Mouse (Mus musculus): ENCODE results near the gene Cds2. TPM values are rescaled to one million over a fixed set of nuclear protein-coding genes. Genes with fewer than 3 reads are reported as not detected.

Gene Cds2
- total RNA-seq, 1 experiment, result 73.9 TPM

DNA sequence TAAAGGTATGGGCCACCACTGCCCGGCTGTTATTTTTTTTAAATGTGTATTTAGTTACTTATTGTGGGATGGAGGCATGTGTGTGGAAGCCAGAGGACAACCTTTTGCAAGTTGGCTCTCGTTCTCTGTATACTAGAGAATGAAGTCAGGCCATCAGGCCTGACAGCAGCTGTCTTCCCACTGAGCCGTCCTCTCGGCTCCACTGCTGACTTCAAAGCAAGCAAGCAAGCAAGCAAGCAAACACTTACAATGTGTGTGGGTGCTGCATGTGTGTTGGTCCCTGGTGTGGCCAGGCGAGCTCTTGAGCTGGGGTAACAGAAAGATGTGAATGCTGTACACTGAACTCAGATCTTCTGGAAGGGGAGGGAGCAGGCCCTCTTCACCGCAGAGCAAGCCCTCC, 27.9 kb downstream of the Cds2 start:
- in situ Hi-C loops (cut with MboI; ENCODE audit: low sequenced_read_pairs in 2 of 2, unreplicated experiment in 2 of 2), result no loop called here
- Histone ChIP-seq H3K4me3 (ENCODE audit: insufficient read depth in 1 of 2, low read depth in 1 of 2, low read length in 2 of 2, poor library complexity in 1 of 2, severe bottlenecking in 1 of 2) (no peak overlapping the region), H3K4me1 (ENCODE audit: control insufficient read depth in 2 of 2, insufficient read depth in 2 of 2, low read length in 2 of 2, poor library complexity in 1 of 2) (peaks cover 2 to 18% of the 10 kb centered on the region in 2 experiments; a peak in 2 of 4 replicates), H3K9ac (ENCODE audit: insufficient read depth, low read depth, low read length, poor library complexity, severe bottlenecking) (peak overlapping the region; percentile 26; the same call in 1 of the 2 replicates), H3K27ac (ENCODE audit: insufficient read depth, low read depth, low read length, poor library complexity, severe bottlenecking) (no peak overlapping the region), H3K36me3 (ENCODE audit: control insufficient read depth, insufficient read depth, low read length, poor library complexity, severe bottlenecking) (peaks cover 31% of the 10 kb centered on the region), H3K9me3 (ENCODE audit: control insufficient read depth, insufficient read depth, low read depth, low read length) (no peaks in the 10 kb centered on the region)
- DNase-seq (ENCODE audit: low read depth, low spot score), result no peak
- no peak for TF ChIP-seq ZC3H11A (IDR thresholded peaks at IDR 0.05; ENCODE audit: borderline replicate concordance, low read depth, low read length)

DNA sequence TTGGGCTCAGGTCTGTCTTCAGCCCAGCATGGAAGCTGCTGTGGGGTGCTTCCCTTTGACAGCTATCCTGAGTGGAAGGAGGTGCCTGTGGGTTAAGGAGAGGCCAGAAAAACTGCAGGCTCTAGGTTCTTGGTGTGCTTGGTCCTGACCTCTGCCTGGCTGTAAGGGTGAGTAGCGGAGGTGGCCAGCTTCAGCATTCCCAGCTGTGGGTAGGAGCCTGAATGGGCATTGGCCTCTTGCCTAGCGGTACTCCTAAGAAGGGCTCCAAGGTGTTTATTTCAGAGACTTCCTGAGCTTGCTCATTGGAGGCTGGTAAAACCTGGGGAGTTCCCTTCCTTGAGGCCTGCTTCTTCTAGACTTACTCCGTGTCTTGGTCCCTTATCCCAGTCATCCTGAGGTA, 28.3 kb downstream of the Cds2 start:
- Histone ChIP-seq H3K9ac (ENCODE audit: insufficient read depth, low read depth, low read length, poor library complexity, severe bottlenecking) (peak overlapping the region; percentile 28; the same call in 1 of the 2 replicates), H3K9me3 (ENCODE audit: control insufficient read depth, insufficient read depth, low read depth, low read length) (no peaks in the 10 kb centered on the region), H3K4me1 (ENCODE audit: control insufficient read depth in 2 of 2, insufficient read depth in 2 of 2, low read length in 2 of 2, poor library complexity in 1 of 2) (peaks cover 2 to 18% of the 10 kb centered on the region in 2 experiments; a peak in 2 of 4 replicates), H3K4me3 (ENCODE audit: insufficient read depth in 1 of 2, low read depth in 1 of 2, low read length in 2 of 2, poor library complexity in 1 of 2, severe bottlenecking in 1 of 2) (no peak overlapping the region), H3K36me3 (ENCODE audit: control insufficient read depth, insufficient read depth, low read length, poor library complexity, severe bottlenecking) (peaks cover 35% of the 10 kb centered on the region), H3K27ac (ENCODE audit: insufficient read depth, low read depth, low read length, poor library complexity, severe bottlenecking) (no peak overlapping the region)
- no peak for TF ChIP-seq ZNF384 (IDR thresholded peaks at IDR 0.05; ENCODE audit: low read depth, low read length)
- in situ Hi-C loops (cut with MboI; ENCODE audit: low sequenced_read_pairs in 2 of 2, unreplicated experiment in 2 of 2), result no loop called here
- DNase-seq (ENCODE audit: low read depth, low spot score), result no peak

DNA sequence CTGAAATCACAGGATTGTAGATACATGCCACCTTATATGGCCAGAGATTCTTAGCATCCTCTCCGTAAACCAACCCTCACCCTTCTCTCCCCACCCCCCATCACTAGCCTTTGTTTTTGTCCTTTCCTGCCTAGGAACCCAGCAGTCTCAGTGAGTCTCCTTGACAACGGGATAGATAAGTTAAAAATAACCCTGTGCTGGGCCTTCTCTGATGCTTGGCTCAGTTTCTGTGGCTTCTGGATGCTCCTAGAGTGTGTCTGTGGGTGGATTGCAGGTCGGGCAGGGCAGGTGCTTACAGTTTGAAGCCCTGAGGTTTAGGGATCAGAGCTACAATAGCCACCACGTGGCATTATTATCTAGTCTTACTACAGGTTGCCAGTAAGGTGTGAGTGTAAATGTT, 29.1 kb downstream of the Cds2 start:
- Histone ChIP-seq H3K27ac (ENCODE audit: insufficient read depth, low read depth, low read length, poor library complexity, severe bottlenecking) (no peak overlapping the region), H3K36me3 (ENCODE audit: control insufficient read depth, insufficient read depth, low read length, poor library complexity, severe bottlenecking) (peaks cover 41% of the 10 kb centered on the region), H3K4me3 (ENCODE audit: insufficient read depth in 1 of 2, low read depth in 1 of 2, low read length in 2 of 2, poor library complexity in 1 of 2, severe bottlenecking in 1 of 2) (no peak overlapping the region), H3K9ac (ENCODE audit: insufficient read depth, low read depth, low read length, poor library complexity, severe bottlenecking) (no peak overlapping the region; the same call in 1 of the 2 replicates), H3K9me3 (ENCODE audit: control insufficient read depth, insufficient read depth, low read depth, low read length) (no peaks in the 10 kb centered on the region), H3K4me1 (ENCODE audit: control insufficient read depth in 2 of 2, insufficient read depth in 2 of 2, low read length in 2 of 2, poor library complexity in 1 of 2) (peaks cover 2 to 18% of the 10 kb centered on the region in 2 experiments; a peak in 2 of 4 replicates)
- TF ChIP-seq HCFC1 (IDR thresholded peaks at IDR 0.05; ENCODE audit: borderline replicate concordance, insufficient read depth, low read length), result no peak
- no peak for TF ChIP-seq ZC3H11A (IDR thresholded peaks at IDR 0.05; ENCODE audit: borderline replicate concordance, low read depth, low read length)
- DNase-seq (ENCODE audit: low read depth, low spot score), result no peak
- in situ Hi-C loops (cut with MboI; ENCODE audit: low sequenced_read_pairs in 2 of 2, unreplicated experiment in 2 of 2), result no loop called here

DNA sequence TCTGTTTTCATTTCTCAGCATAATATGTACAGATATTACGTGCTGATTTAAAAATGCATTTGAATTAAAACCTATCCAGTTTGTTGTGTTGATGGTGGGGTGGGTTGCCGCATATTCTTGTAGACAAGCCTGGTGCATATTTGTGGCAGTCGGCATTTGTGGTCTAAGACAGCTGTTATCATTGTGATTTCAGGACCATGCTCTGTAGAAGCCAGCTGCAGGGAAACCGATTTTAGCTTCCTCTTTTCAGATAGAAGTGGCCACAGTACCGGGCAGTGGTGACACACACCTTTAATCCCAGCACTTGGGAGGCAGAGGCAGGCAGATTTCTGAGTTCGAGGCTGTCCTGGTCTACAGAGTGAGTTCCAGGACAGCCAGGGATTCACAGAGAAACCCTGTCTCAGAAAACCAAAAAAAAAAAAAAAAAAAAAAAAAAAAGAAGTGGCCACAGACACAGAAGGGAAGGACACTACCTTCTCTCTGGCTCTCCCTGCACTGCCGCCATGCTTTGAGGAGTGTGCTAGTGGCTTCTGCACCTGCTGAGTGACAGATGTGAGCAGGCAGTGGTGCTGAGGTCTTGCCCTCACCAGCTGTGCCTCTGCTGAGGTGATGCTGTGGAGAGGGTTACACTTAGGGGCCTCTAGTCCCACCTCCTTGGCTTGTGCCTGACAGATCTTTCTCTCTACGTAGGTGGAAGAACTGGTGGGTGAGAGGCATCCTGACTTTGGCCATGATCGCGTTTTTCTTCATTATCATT, 30.9 kb downstream of the Cds2 start:
- DNase-seq (ENCODE audit: low read depth, low spot score), result no peak
- Histone ChIP-seq H3K9me3 (ENCODE audit: control insufficient read depth, insufficient read depth, low read depth, low read length) (no peaks in the 10 kb centered on the region), H3K27ac (ENCODE audit: insufficient read depth, low read depth, low read length, poor library complexity, severe bottlenecking) (no peak overlapping the region), H3K9ac (ENCODE audit: insufficient read depth, low read depth, low read length, poor library complexity, severe bottlenecking) (no peak overlapping the region), H3K36me3 (ENCODE audit: control insufficient read depth, insufficient read depth, low read length, poor library complexity, severe bottlenecking) (peaks cover 56% of the 10 kb centered on the region), H3K4me1 (ENCODE audit: control insufficient read depth in 2 of 2, insufficient read depth in 2 of 2, low read length in 2 of 2, poor library complexity in 1 of 2) (peaks cover 2 to 18% of the 10 kb centered on the region in 2 experiments; a peak in 2 of 4 replicates), H3K4me3 (ENCODE audit: insufficient read depth in 1 of 2, low read depth in 1 of 2, low read length in 2 of 2, poor library complexity in 1 of 2, severe bottlenecking in 1 of 2) (no peak overlapping the region)
- TF ChIP-seq MAFK (IDR thresholded peaks at IDR 0.05; ENCODE audit: insufficient read depth, low read depth, low read length), result no peak
- no peak for TF ChIP-seq HCFC1 (IDR thresholded peaks at IDR 0.05; ENCODE audit: borderline replicate concordance, insufficient read depth, low read length)
- no peak for TF ChIP-seq ZC3H11A (IDR thresholded peaks at IDR 0.05; ENCODE audit: borderline replicate concordance, low read depth, low read length)
- no peak for TF ChIP-seq ZNF384 (IDR thresholded peaks at IDR 0.05; ENCODE audit: low read depth, low read length)
- TF ChIP-seq CHD2 (IDR thresholded peaks at IDR 0.05; ENCODE audit: low read depth, low read length), result no peak
- in situ Hi-C loops (cut with MboI; ENCODE audit: low sequenced_read_pairs in 2 of 2, unreplicated experiment in 2 of 2), result no loop called here

DNA sequence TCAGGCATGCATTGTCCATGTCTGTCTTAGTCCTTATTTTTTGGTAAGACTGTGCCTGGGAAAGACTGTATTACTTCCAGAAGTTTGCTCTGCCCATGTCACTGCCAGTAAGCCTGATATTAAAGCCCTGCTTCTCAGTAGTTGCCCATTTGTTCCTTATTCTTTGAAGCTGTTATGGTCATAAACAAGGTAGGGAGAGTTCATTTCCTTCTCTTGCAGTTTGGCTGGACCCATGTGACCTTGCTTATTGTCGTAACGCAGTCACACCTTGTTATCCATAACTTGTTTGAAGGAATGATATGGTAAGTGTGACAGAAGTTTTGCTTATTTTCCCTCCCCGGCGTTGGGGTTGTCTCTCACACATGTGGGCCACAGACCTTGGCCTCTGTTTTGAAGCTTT, 35.3 kb downstream of the Cds2 start:
- Histone ChIP-seq H3K27ac (ENCODE audit: insufficient read depth, low read depth, low read length, poor library complexity, severe bottlenecking) (no peak overlapping the region), H3K9ac (ENCODE audit: insufficient read depth, low read depth, low read length, poor library complexity, severe bottlenecking) (no peak overlapping the region), H3K4me1 (ENCODE audit: control insufficient read depth in 2 of 2, insufficient read depth in 2 of 2, low read length in 2 of 2, poor library complexity in 1 of 2) (no peaks in the 10 kb centered on the region), H3K4me3 (ENCODE audit: insufficient read depth in 1 of 2, low read depth in 1 of 2, low read length in 2 of 2, poor library complexity in 1 of 2, severe bottlenecking in 1 of 2) (no peak overlapping the region), H3K36me3 (ENCODE audit: control insufficient read depth, insufficient read depth, low read length, poor library complexity, severe bottlenecking) (peaks cover 78% of the 10 kb centered on the region), H3K9me3 (ENCODE audit: control insufficient read depth, insufficient read depth, low read depth, low read length) (no peaks in the 10 kb centered on the region)
- in situ Hi-C loops (cut with MboI; ENCODE audit: low sequenced_read_pairs in 2 of 2, unreplicated experiment in 2 of 2), result no loop called here
- TF ChIP-seq MAFK (IDR thresholded peaks at IDR 0.05; ENCODE audit: insufficient read depth, low read depth, low read length) (no peak), HCFC1 (IDR thresholded peaks at IDR 0.05; ENCODE audit: borderline replicate concordance, insufficient read depth, low read length) (no peak), ZNF384 (IDR thresholded peaks at IDR 0.05; ENCODE audit: low read depth, low read length) (no peak), ZC3H11A (IDR thresholded peaks at IDR 0.05; ENCODE audit: borderline replicate concordance, low read depth, low read length) (no peak), CHD2 (IDR thresholded peaks at IDR 0.05; ENCODE audit: low read depth, low read length) (no peak)
- DNase-seq (ENCODE audit: low read depth, low spot score), result no peak

All from ES-E14 (cell line).